Mouse (Mus musculus) layer of hippocampus, postnatal 25 days (tissue): ENCODE measurements around the gene Smbd1. TPM values are rescaled to one million over a fixed set of nuclear protein-coding genes. Genes with fewer than 3 reads are reported as not detected.

Source experiments
- DNase-seq, 2 experiments: peaks; one replicate each; pipeline ENCODE4 v3.0.0; 2022; ENCODE audit warnings: mixed read lengths in 2 of 2, low spot score in 1 of 2; ENCODE audit errors: extremely low spot score in 1 of 2
- total RNA-seq, 2 experiments: library from RNA; stranded (reverse); gene quantifications; 2 replicates each; pipeline ENCODE4 v1.2.3; 2021

Gene Smbd1
- total RNA-seq, 2 experiments from 2014 or later, result not detected

DNA sequence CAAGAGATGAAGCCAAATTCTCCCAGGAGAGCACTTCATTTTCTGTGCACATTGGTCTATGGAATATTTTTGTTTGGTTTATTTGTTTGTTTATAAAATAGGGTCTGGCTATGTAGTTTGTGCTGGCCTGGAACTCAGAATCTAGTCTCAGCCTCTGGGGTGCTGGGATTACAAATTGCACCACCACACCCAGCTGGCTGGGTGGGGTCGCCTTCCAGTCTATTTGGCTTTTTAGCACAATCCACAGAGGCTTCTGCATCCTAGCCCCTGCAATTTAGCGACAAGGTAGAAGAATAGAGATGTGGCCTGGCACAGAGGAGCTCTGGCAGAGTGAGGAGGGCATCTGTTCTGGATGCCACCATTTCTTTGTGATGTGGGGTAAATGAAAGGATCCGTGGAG is 3.5 kb upstream of the Smbd1 start:
- DNase-seq, result no peak

DNA sequence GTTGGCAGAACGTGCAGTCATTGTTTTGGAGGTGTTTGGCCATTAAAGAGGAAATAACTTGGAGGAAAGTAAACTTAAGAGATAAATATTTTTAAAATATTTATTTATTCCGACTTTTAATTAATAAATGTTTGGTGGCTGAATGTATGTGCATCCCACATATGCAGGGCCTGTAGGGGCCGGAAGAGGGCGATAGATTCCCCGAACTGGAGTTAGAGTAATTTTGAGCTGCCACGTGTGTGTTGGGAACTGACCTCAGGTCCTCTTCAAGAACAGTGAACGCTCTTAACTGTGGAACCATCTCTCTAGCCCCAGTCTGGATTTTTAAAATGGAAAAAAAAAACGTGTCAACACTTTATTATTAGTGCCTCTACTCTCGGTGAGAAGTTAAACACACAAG is 3.1 kb upstream of the Smbd1 start:
- no peak for DNase-seq

DNA sequence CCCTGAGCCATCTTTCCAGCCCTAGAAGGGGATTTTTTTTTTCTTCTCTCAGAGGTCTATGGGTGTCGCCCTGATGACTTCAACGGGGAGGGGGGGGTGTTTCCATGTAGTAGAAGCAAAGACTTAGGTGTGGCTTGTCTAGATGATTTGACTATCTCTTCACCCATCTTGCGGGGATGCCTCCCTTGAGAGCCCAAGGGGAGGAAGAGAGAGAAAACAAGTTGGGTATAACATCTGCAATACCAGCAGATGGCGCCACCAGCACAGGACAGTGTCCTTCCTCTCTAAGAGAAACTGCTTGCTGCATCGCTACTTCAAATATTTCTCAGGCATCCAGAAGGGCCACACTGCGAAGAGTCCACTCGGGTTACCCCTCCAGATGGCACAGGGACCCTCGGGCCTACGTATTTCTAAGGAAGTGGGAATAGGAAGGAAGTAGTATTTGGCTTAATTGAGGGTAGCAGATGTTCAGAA is 2.6 kb upstream of the Smbd1 start:
- peak; percentile 62 to 95 for DNase-seq

DNA sequence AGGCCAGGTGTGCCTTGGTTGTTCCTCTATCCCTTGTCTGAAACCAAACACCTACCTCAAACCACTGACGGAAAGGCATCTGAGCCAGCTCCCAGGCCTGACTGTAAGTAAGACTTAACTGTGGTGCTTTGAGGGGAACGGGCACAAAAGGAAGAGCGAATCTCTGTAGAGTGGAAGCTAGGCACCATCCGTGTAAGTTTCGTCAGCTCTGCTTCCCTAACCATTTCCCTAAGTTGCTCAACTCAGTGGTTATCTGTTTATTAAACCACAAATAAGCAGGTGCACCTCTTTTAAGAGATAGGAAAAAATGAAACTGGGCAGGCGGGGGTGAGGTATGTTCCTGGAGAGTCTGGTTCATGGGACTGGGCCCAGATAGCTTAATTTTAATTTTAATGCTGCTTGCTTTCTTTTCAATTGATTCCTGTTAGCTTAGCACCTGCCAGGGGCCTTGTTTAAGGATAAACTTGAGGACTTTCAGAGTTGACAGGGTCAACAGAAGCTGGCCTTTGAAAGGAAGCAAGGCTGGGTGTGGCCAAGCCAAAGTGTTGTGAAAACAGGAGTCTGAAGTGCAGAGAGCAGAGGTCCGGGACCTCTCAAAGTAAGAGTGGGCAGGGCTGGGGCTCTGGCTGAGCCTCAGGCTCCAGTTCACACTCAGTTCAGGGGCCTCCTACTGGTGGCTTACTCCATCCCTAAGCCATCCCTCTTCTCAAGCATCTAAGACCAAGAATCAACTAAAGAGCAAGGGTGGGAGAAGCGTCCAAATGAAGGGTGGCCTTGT is 2.7 kb downstream of the Smbd1 start:
- DNase-seq, result no peak

DNA sequence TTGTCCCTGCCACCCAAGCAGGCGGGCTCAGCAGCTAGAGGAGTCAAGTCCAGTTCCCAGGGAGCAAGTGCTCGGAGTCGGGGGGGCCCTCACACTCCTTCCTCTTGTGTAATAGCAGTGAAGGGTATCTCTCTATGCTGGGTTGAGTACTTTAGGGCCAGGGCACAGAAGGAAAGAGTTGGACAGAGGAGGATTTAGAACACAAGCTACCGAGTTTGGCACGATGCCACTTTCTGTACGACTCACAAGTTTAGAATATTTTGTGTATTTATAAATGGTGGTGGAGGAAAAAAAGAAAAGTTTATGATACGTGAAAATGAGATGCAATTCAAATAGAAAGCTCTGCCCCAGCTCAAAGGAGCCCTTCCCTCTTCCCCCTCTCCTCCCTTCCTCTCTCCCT is 5.1 kb downstream of the Smbd1 start:
- no peak for DNase-seq

DNA sequence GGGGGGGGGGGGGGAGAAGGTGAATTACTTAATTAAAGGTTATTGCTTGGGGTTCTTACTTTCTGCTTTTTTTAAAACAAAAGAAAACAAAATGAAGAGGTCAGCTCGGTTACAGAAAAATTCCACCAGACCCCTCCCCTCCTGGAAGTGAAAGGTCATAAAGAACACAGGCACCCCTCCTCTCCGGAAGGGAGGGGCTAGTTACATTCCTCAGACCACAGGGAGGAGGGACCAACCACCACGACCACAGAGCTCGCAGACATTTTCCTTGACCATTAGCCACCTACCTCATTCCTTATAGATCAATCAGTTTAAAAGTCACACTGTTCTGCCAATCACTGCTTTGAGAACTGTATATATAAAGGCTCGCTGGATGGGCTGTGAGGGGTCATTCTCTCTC is 6.4 kb downstream of the Smbd1 start:
- no peak for DNase-seq

DNA sequence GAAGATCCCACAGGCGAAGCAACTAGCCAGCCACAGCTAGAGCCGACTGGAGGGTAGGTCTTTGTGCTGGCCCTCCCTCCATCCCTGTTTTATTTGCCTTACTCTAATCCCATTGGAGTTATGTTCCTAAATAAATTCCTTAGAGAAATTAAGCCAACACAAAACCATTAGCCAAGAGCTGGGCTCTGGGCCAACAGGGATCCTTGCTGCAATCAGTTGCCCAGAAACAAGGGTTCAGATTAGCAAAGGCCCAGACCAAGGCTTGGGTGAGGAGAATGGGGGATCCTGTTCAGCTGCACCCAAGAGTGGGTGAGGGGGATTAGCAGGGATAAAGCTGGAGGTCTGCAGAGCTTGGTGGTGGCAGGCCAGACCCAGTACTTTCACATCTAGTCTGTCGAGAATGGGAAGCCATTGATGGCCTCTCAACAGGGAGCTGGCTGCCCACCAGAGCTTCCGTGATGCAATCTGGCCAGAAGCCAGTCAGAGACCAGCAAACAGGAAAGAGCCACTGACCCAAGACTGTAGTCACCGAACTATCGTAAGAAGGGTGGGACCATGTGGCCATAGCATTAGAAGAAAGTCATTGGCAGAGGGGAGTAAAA is 6.9 kb downstream of the Smbd1 start:
- DNase-seq, result peak in 1 of 2 experiments; percentile 50

DNA sequence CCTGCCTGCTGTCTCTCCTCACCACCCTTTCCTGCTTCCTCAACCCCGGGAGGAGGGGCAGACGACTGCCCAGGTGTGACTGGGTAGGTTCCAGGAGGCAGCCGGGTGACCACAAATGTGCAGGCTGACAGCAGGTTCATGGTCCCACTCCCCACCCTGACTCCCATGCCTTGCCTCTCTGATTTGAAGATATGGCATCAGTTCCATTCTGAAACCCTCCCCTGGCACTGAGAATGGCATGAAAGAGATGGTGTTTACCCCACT is 12.9 kb downstream of the Smbd1 start, which contains the start of gene Muc20:
Gene Muc20 (minus strand): TSS at position 10 of the 264 bp plus-strand sequence.
- no peak for DNase-seq

DNA sequence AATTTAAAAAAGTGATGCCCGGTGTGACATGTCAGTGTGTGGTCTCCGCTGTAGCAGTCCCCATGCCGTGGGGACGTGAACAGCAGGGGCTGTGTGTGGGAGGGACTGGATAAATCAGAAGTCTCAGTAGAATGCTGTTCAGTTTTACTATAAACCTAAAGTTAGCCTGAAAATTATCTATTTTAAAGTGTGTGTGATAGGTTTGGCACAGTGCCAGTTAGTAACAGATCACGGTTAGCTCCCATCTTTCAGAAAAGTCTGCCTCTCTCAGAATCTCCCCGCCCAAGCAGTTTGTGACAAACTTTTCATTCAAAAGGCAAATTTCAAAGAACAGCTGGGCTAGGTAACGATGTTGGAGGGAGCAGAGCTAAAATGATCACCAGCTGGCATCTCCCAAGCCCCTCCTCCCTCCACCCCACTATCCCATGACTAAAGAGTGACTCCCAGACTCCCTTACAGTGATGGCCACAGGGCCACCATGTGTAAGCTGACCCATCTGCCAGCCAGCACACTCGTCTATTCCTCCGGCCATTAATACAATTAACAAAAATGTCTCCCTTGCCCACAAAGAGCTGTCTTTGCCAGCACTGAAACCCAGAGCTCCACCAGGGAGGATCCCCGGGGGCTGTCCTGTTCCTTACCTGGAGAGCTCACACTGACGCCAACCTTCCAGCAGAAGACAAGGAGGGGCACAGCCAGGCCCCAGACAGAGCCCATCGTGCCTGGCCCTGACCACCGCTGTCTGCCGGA is 13.4 kb downstream of the Smbd1 start:
- DNase-seq, result no peak

DNA sequence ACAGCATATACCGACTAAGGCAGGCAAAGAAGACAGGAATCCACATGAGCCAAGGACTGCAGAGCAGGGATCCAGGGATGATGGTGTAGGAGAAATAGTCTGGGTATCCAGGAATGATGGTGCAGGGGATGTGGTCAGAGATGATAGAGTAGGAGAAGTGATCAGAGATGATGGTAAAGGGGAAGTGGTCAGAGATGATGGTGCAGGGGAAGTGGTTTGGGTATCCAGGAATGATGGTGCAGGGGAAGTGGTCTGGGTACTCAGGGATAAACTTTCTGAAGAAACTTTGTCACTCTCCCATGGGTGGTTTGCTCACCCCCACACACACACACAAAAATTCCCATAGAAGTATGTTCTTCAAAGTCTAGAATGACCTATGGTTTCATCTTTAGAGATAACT is 15.1 kb downstream of the Smbd1 start:
- DNase-seq, result no peak

DNA sequence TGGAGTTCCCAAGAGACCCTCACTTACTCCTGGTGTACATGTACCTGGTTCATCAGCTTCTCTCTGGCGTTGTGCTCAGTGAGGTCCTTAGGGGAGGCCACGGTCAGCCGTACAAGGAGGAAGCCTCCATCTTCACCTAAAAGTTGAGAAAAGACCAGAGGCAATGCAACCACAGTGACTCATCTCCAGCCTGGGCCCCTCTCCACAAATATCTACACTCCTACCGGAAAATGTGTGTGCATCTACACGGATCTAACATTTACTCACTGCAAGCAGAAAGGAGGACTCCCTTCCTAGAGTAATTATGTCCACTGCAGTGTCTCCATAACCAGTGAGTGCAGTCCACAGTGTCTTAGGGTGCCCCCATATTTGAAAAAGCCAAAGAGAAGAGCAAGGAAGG is 20.2 kb downstream of the Smbd1 start:
- DNase-seq, result no peak

DNA sequence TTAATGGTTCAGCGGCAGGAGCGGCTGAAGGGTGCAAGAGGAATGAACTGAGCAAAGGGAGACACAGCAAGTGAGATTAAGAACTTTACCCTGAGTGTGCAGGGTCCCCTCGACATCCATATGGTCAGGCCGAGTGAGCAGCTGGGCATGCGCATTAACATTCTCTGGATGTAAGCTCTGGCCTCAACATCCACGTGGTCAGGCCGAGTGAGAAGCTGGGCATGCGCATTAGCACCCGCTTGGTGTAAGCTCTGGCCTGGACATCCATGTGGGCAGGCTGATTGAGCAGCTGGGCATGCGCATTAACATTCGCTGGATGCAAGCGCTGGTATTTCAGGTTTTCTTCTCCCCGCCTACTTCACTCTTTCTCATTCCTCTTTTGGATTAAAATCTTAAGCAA is 25.4 kb downstream of the Smbd1 start:
- DNase-seq, result peak in 1 of 2 experiments; percentile 13

DNA sequence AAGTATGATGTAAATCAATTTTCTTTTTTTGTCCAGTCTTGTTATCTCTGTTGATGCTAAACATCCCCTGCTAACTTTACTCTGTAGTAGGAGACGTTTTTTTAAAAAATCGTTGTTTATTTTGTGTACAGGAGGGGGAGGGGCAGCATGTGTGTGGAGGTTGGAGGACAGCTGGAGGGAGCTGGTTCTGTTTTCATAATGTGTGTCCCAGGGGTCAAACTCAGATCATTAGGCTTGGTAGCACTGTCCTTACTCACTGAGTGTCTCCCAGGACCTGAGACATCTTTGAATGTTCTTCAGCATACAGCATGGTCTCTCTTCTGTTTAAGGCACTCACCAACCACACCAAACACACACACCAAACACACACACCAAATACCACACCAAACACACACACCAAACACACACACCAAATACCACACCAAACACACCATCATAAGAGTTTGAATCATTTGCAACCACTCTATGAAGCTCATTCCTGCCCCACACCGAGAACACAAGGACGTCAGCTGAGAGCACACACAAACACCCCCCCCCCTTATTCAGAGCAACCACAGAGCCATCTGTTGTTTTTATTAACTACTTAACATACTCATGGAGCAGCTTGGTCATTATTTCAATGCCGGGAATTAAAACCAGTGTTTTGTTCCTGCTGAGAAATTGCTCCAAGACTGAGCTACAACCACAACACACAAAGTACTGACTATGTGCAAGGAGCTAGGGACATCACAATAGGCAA is 26.8 kb downstream of the Smbd1 start:
- no peak for DNase-seq

DNA sequence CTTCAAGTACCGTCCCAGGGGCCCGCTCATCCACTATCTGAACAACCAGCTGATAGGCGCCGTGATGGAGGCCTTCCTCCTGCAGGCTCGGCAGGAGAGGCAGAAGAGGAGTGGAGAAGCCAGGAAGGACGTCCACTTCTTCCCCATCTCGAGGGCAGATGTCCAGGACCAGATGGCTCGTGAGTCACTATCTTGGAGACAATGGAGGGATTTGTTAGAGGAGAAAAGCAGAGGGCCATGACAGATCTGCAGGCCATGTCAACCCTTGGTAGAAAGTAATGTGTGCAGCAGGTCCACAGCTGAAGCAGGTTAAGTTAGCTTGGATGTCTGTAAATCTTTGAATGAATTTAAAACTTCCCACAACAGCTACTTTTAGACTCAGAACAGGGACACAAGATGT is 31.3 kb downstream of the Smbd1 start:
- no peak for DNase-seq

DNA sequence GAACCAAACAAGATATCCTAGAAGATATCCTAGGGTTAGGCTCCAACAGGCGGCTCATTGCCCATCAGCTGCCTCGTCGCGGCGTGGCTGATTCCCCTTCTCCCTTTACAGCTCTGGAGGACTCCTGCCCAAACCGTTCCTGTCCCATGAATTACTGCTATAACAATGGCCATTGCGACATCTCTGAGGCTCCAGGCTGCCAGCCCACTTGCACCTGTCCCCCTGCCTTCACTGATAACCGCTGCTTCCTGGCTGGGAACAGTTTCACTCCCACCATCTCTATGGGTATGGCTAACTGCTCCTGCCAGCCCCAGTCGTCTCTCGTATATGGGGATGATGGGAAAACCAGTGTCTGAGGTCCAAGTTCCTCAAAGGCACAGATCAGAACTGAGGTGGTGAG is 33.6 kb downstream of the Smbd1 start:
- no peak for DNase-seq

DNA sequence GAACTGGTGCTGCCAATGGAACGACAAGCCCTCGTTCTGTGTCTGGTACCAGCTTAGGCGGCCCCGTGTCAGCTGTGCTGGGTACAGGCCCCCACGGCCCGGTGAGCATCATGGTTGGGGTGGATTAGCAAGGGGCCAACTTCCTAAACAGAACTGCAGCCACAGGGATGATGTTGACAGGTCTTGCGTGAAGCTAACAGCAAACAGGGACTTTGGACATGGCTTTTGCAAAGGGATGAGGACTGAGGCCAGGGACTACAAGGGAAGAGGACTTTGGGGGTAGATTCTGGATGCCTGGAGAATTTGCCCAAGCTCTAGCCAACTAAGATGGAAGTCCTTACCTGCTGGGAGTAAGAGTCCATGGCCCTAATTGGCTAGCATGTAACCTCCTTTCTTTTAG is 43.4 kb downstream of the Smbd1 start:
- DNase-seq, result no peak

DNA sequence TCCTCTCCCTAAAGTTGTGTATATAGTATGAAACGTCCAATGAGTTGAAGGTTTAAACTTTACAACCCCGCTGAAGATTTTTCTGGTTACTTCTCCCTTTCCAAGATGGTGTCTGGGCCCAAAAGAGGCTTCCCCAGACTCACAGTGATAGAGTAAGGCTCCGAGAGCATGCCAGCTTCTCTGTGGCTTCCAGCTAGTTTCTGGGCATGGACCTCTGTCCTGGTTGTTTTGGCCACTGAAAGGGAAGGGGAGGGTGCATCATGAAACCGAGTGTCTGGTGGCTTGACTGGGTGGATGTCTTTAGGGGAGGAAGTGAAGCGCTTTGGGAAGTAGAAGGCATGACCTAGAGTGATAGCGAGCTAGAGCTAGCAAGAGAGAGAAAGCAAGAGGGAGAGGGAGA is 45.3 kb downstream of the Smbd1 start:
- no peak for DNase-seq

DNA sequence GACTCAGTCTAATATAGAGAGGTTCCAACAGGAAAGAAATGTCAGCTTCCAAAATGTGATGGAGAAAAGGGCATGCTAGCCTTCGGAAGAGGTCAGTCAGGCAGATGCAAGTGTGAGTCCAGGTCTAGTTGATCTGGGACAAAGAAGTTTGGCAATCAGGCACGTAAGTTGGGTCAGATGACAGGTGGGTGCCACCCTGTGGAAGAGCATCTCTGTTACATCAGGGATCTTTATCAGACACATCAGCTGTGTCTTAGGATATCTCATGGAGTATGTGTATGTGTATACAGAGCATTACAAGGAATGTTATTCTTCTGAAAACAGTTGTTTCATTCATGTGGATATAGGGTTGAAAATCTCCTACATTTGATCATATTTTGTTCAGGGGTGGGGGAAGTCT is 45.7 kb downstream of the Smbd1 start:
- no peak for DNase-seq
